Mouse (Mus musculus): ENCODE measurements around the gene Aff4. TPM values are rescaled to one million over a fixed set of nuclear protein-coding genes. Genes with fewer than 3 reads are reported as not detected.

Gene Aff4
- polyA plus RNA-seq, 1 experiment from 2014 or later = 120 TPM

- peaks cover 46% of the 10 kb centered on the region for H3K27me3 ChIP-seq (ENCODE audit: control insufficient read depth, insufficient read depth, low read length)
- peaks cover 6% of the 10 kb centered on the region; the same call in 1 of the 2 replicates for H3K4me1 ChIP-seq (replicated peaks; ENCODE audit: control insufficient read depth, insufficient read depth, low read length)
- no peak overlapping the region for H3K27ac ChIP-seq (ENCODE audit: low read depth, low read length)
- DNase-seq (ENCODE audit: low spot score) (no peak), ATAC-seq (ENCODE audit: low FRiP score) (no peak)
- H3K4me3 ChIP-seq (ENCODE audit: low read depth, low read length) = no peak overlapping the region
- H3K9ac ChIP-seq (ENCODE audit: low read depth, low read length) = no peak overlapping the region
- WGBS = 40% methylated on average over 16 of the region's 16 CpGs
- no peaks in the 10 kb centered on the region for H3K9me3 ChIP-seq (ENCODE audit: control insufficient read depth, low read length)
- no peak overlapping the region; the same call in 1 of the 2 replicates for H3K4me2 ChIP-seq (replicated peaks; ENCODE audit: low read depth, low read length)
- H3K36me3 ChIP-seq (ENCODE audit: control insufficient read depth, insufficient read depth, low read length) = no peaks in the 10 kb centered on the region
These were observed 118.8 kb downstream of the Aff4 start for GRCm38 (mm10) chr11:53469294-53469967.

DNA sequence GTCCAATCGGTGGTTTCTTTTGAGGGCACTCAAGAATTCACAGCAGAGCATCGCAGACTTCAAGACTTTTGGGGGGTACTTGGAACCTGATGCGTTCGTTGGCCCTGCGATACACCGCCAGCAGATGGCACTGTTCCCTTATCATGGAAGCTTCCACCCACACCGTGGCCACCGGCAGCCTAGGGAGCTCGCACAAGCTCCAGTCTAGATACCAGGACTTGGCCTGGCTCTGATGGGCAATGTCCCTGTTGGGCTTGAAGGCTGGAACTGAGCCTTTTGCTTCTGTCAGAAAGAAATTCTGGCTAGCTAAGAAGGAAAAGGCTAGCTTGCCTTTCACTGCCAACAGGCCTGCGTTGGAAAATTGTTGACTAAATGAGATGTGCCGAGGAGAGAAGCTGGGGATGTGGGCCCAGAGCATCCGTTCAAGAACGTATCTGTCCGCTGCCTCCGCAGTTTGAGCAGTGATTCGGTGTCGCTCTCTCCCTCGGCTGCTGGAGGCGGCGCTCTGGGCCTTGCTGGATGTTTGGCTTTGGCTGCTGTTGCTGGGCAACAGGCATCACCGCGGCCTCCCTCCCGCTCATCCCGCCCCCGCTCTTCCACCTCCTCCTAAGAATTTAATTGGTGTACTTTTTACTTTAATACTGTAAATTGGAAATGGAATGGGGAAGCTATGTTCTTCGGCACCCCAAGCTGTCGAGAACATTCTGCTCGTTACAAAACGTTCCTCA lies 119.5 kb downstream of the Aff4 start, which contains the start of gene Gm9837:
TSS of gene Gm9837 (minus strand) at position 512 of the 728 bp plus-strand sequence.
- H3K27me3 ChIP-seq (ENCODE audit: control insufficient read depth, insufficient read depth, low read length) = peaks cover 39% of the 10 kb centered on the region
- no peaks in the 10 kb centered on the region for H3K36me3 ChIP-seq (ENCODE audit: control insufficient read depth, insufficient read depth, low read length)
- H3K27ac ChIP-seq (ENCODE audit: low read depth, low read length) = no peak within 1 kb of the TSS
- H3K4me2 ChIP-seq (replicated peaks; ENCODE audit: low read depth, low read length) = peak within 1 kb of the TSS; percentile 25
- DNase-seq (ENCODE audit: low spot score) = peak; percentile 97
- H3K4me3 ChIP-seq (ENCODE audit: low read depth, low read length) = no peak within 1 kb of the TSS
- 3% methylated on average over 29 of the region's 29 CpGs for WGBS
- H3K4me1 ChIP-seq (replicated peaks; ENCODE audit: control insufficient read depth, insufficient read depth, low read length) = peaks cover 6% of the 10 kb centered on the region; the same call in 1 of the 2 replicates
- no peak within 1 kb of the TSS for H3K9ac ChIP-seq (ENCODE audit: low read depth, low read length)
- peak; percentile 81 for ATAC-seq (ENCODE audit: low FRiP score)
- H3K9me3 ChIP-seq (ENCODE audit: control insufficient read depth, low read length) = no peaks in the 10 kb centered on the region

Other genes starting within 250 kb of the Aff4 start
- gene Hspa4, start 50.4 kb upstream of the Aff4 start, polyA plus RNA-seq (2014; fragmentation: Nextera tagmentation; extraction: Ambion mirVana) = 112 and 115 TPM in 2 replicates
- 22.7 and 25.3 TPM in 2 replicates for gene Zcchc10, start 26.2 kb upstream of the Aff4 start, polyA plus RNA-seq (2014; fragmentation: Nextera tagmentation; extraction: Ambion mirVana)
- 0.48 TPM in 1 of 2 replicates, not detected in the other for gene Leap2, start 72.3 kb downstream of the Aff4 start, polyA plus RNA-seq (2014; fragmentation: Nextera tagmentation; extraction: Ambion mirVana)
- gene Uqcrq, start 80.0 kb downstream of the Aff4 start, polyA plus RNA-seq (2014; fragmentation: Nextera tagmentation; extraction: Ambion mirVana) = 564 and 595 TPM in 2 replicates
- gene Gdf9, start 80.2 kb downstream of the Aff4 start, polyA plus RNA-seq (2014; fragmentation: Nextera tagmentation; extraction: Ambion mirVana) = 2.8 and 3.6 TPM in 2 replicates
- gene Gm10447, start 106.3 kb downstream of the Aff4 start, polyA plus RNA-seq (2014; fragmentation: Nextera tagmentation; extraction: Ambion mirVana) = 0.19 TPM in 1 of 2 replicates, not detected in the other
- 2.1 and 2.9 TPM in 2 replicates for gene Shroom1, start 106.4 kb downstream of the Aff4 start, polyA plus RNA-seq (2014; fragmentation: Nextera tagmentation; extraction: Ambion mirVana)
- gene Gm9837, start 119.6 kb downstream of the Aff4 start, polyA plus RNA-seq (2014; fragmentation: Nextera tagmentation; extraction: Ambion mirVana) = not detected in 2 replicates
- gene Gm9945, start 129.3 kb downstream of the Aff4 start, polyA plus RNA-seq (2014; fragmentation: Nextera tagmentation; extraction: Ambion mirVana) = not detected in 2 replicates
- gene Sowaha, start 129.4 kb downstream of the Aff4 start, polyA plus RNA-seq (2014; fragmentation: Nextera tagmentation; extraction: Ambion mirVana) = 0.06 and 0.25 TPM in 2 replicates
- 13.5 and 15.8 TPM in 2 replicates for gene Sept8, start 168.4 kb downstream of the Aff4 start, polyA plus RNA-seq (2014; fragmentation: Nextera tagmentation; extraction: Ambion mirVana)
- gene Kif3a, start 216.5 kb downstream of the Aff4 start, polyA plus RNA-seq (2014; fragmentation: Nextera tagmentation; extraction: Ambion mirVana) = 106 and 118 TPM in 2 replicates

Data from hindbrain, embryonic 11.5 days (tissue).